Mouse (Mus musculus) embryonic stem cell, embryonic (primary cell): ENCODE measurements around the gene Ctsk.

Experiments used
- CTCF ChIA-PET, 4 experiments: fragments of 300-600 bp in 2 of 4; fragments of 350-600 bp in 2 of 4; sonication (Branson Sonifier 250); formaldehyde crosslinking; loops; one replicate each; lab custom pipeline; 2022; ENCODE audit warnings: inconsistent platforms in 2 of 4; lab: Charles Lee
- POLR2A ChIA-PET, 4 experiments: fragments of 300-600 bp in 2 of 4; fragments of 350-600 bp in 2 of 4; sonication (Branson Sonifier 250); formaldehyde crosslinking; loops; one replicate each; lab custom pipeline; 2022; ENCODE audit warnings: antibody characterized with exemption in 4 of 4, inconsistent platforms in 1 of 4; lab: Charles Lee

The Ctsk gene

GRCm38 (mm10) chr3:95499024-95499423 lies at the start of gene Ctsk:
Ctsk (plus strand) TSS chr3:95499256.
- POLR2A ChIA-PET = interaction anchor here in 2 of 4 experiments (0.6 to 1.3 kb wide), 3 partner anchors 17 to 47 kb away, joined by 3 to 4 read pairs (median 3); no protein-coding TSS in a partner anchor
- CTCF ChIA-PET = no interaction called here

GRCm38 (mm10) chr3:95450408-95450807 lies 48.6 kb upstream of the Ctsk start:
- POLR2A ChIA-PET = interaction anchor here in 3 of 4 experiments (0.6 to 1.7 kb wide), 9 partner anchors 10 to 111 kb away, joined by 3 to 7 read pairs (median 3); partner anchors contain the start of gene Arnt (in 2 of the 3)
- CTCF ChIA-PET = interaction anchor here (0.6 to 1.5 kb wide), 14 partner anchors 8 to 318 kb away, joined by 3 to 16 read pairs (median 4); partner anchors contain the start of gene Arnt (in 1 of the 4)

- ChIA-PET CTCF (interaction anchor here (0.6 to 1.5 kb wide), 8 partner anchors 10 to 319 kb away, joined by 3 to 10 read pairs (median 3); partner anchors contain the start of gene Arnt (in 1 of the 4)), POLR2A (interaction anchor here in 3 of 4 experiments (0.6 to 1.7 kb wide), 11 partner anchors 8 to 217 kb away, joined by 3 to 5 read pairs (median 3); partner anchors contain the start of genes Arnt (in 1 of the 3), Ctsk (in 1 of the 3) and Golph3l (in 1 of the 3))
Observed at GRCm38 (mm10) chr3:95450915-95451314, 48.1 kb upstream of the Ctsk start.

GRCm38 (mm10) chr3:95456367-95456766 lies 42.7 kb upstream of the Ctsk start:
- POLR2A ChIA-PET = no interaction called here
- CTCF ChIA-PET = no interaction called here

GRCm38 (mm10) chr3:95457758-95458157 lies 41.3 kb upstream of the Ctsk start:
- POLR2A ChIA-PET = interaction anchor here in 2 of 4 experiments (0.6 to 2.0 kb wide), 4 partner anchors 14 to 419 kb away, joined by 3 to 5 read pairs (median 4); partner anchors contain the start of gene Arnt (in 1 of the 2)
- CTCF ChIA-PET = interaction anchor here in 2 of 4 experiments (0.5 to 0.9 kb wide), 3 partner anchors 8 to 76 kb away, joined by 3 to 4 read pairs (median 3); no protein-coding TSS in a partner anchor

GRCm38 (mm10) chr3:95459381-95459780 lies 39.7 kb upstream of the Ctsk start:
- CTCF ChIA-PET = interaction anchor here in 2 of 4 experiments (0.6 to 0.8 kb wide), 2 partner anchors 9 to 16 kb away, joined by 3 read pairs; no protein-coding TSS in a partner anchor
- POLR2A ChIA-PET = interaction anchor here in 1 of 4 experiments (0.9 to 2.0 kb wide), 5 partner anchors 15 to 54 kb away, joined by 3 to 6 read pairs (median 3); partner anchors contain the start of gene Arnt

GRCm38 (mm10) chr3:95463852-95464251 lies 35.2 kb upstream of the Ctsk start:
- POLR2A ChIA-PET = no interaction called here
- CTCF ChIA-PET = no interaction called here

- POLR2A ChIA-PET = no interaction called here
Observed at GRCm38 (mm10) chr3:95478966-95479365, 20.1 kb upstream of the Ctsk start.

GRCm38 (mm10) chr3:95486421-95486820 lies 12.6 kb upstream of the Ctsk start:
- POLR2A ChIA-PET = interaction anchor here in 1 of 4 experiments (0.7 kb wide), 1 partner anchor 15 kb away, joined by 3 read pairs; no protein-coding TSS in a partner anchor
- CTCF ChIA-PET = interaction anchor here in 2 of 4 experiments (0.7 kb wide), 2 partner anchors 31 to 176 kb away, joined by 3 read pairs; no protein-coding TSS in a partner anchor

More at GRCm38 (mm10) chr3:95478966-95479365, 20.1 kb upstream of the Ctsk start:
- CTCF ChIA-PET = no interaction called here

GRCm38 (mm10) chr3:95488679-95489078 lies 10.4 kb upstream of the Ctsk start:
- CTCF ChIA-PET = interaction anchor here in 1 of 4 experiments (0.5 kb wide), 1 partner anchor 145 kb away, joined by 8 read pairs; no protein-coding TSS in a partner anchor
- POLR2A ChIA-PET = no interaction called here

GRCm38 (mm10) chr3:95490238-95490637 lies 8.8 kb upstream of the Ctsk start:
- CTCF ChIA-PET = interaction anchor here in 1 of 4 experiments (1.7 kb wide), 1 partner anchor 186 kb away, joined by 4 read pairs; no protein-coding TSS in a partner anchor
- POLR2A ChIA-PET = interaction anchor here in 2 of 4 experiments (0.9 to 1.2 kb wide), 2 partner anchors 10 kb away, joined by 3 to 4 read pairs; no protein-coding TSS in a partner anchor

GRCm38 (mm10) chr3:95494342-95494741 lies 4.7 kb upstream of the Ctsk start:
- CTCF ChIA-PET = interaction anchor here in 3 of 4 experiments (0.5 to 1.7 kb wide), 9 partner anchors 20 to 296 kb away, joined by 3 to 7 read pairs (median 3); partner anchors contain the start of gene Golph3l (in 1 of the 3)
- POLR2A ChIA-PET = interaction anchor here in 2 of 4 experiments (0.6 to 1.0 kb wide), 4 partner anchors 27 to 546 kb away, joined by 3 read pairs; partner anchors contain the start of gene Golph3l (in 1 of the 2)

GRCm38 (mm10) chr3:95498229-95498628 lies 827 bp upstream of the Ctsk start:
- CTCF ChIA-PET = interaction anchor here in 1 of 4 experiments (0.5 kb wide), 1 partner anchor 189 kb away, joined by 3 read pairs; no protein-coding TSS in a partner anchor
- POLR2A ChIA-PET = interaction anchor here in 1 of 4 experiments (1.3 kb wide), 1 partner anchor 46 kb away, joined by 3 read pairs; no protein-coding TSS in a partner anchor

GRCm38 (mm10) chr3:95499496-95500140 lies 562 bp downstream of the Ctsk start:
- CTCF ChIA-PET = interaction anchor here in 1 of 4 experiments (1.1 to 1.5 kb wide), 2 partner anchors 17 to 18 kb away, joined by 3 to 5 read pairs; no protein-coding TSS in a partner anchor
- POLR2A ChIA-PET = interaction anchor here in 2 of 4 experiments (0.6 to 1.5 kb wide), 6 partner anchors 18 to 319 kb away, joined by 3 to 6 read pairs (median 4); partner anchors contain the start of gene Rprd2 (in 1 of the 2)

- ChIA-PET POLR2A (interaction anchor here in 1 of 4 experiments (0.9 to 1.5 kb wide), 2 partner anchors 12 to 16 kb away, joined by 3 to 4 read pairs; no protein-coding TSS in a partner anchor), CTCF (interaction anchor here in 2 of 4 experiments (1.0 kb wide), 2 partner anchors 15 kb away, joined by 3 to 4 read pairs; no protein-coding TSS in a partner anchor)
Observed at GRCm38 (mm10) chr3:95502312-95502711, 3.3 kb downstream of the Ctsk start.

- POLR2A ChIA-PET = interaction anchor here in 1 of 4 experiments (0.6 kb wide), 1 partner anchor 9 kb away, joined by 3 read pairs; no protein-coding TSS in a partner anchor
Observed at GRCm38 (mm10) chr3:95509348-95509747, 10.3 kb downstream of the Ctsk start.

GRCm38 (mm10) chr3:95511611-95512180 lies 12.6 kb downstream of the Ctsk start:
- ChIA-PET POLR2A (interaction anchor here in 2 of 4 experiments (0.6 to 1.0 kb wide), 6 partner anchors 12 to 303 kb away, joined by 3 to 4 read pairs (median 3); no protein-coding TSS in a partner anchor), CTCF (no interaction called here)

More at GRCm38 (mm10) chr3:95509348-95509747, 10.3 kb downstream of the Ctsk start:
- CTCF ChIA-PET = no interaction called here
